Mouse (Mus musculus) liver, embryonic 14.5 days (tissue): ENCODE data around the gene Hmbs.

ENCODE experiments used
- CTCF ChIP-seq: IDR thresholded peaks from 2 replicates; pipeline ENCODE4 v1.5.1; 2016; ENCODE audit warnings: antibody characterized with exemption, low read depth, control low read depth
- EP300 ChIP-seq: IDR thresholded peaks from 2 replicates; pipeline ENCODE4 v1.6.1; 2016; ENCODE audit warnings: antibody characterized with exemption, low read depth

GRCm38 (mm10) chr9:44384596-44384995 lies 40.6 kb upstream of the Hmbs start:
- TF ChIP-seq CTCF (no peak), EP300 (no peak)
